Mouse (Mus musculus) small intestine, adult 2 months (tissue): ENCODE data around the gene Emc10. TPM values are rescaled to one million over a fixed set of nuclear protein-coding genes. Genes with fewer than 3 reads are reported as not detected.

Experiments
- H3K27ac ChIP-seq: fragments of 200-500 bp; 2 replicates; pipeline ENCODE4 v1.5.1; 2012; ENCODE audit warnings: low read depth, low read length, control low read depth, inconsistent platforms; ENCODE audit not compliant: insufficient read depth
- H3K27me3 ChIP-seq: fragments of 200-500 bp; 2 replicates; pipeline ENCODE4 v1.6.1; 2012; ENCODE audit warnings: mild to moderate bottlenecking, moderate library complexity, low read length, inconsistent platforms; ENCODE audit not compliant: control insufficient read depth, insufficient read depth
- H3K36me3 ChIP-seq: fragments of 200-500 bp; 2 replicates; pipeline ENCODE4 v1.6.1; 2012; ENCODE audit warnings: mild to moderate bottlenecking, low read length, control low read depth, inconsistent platforms; ENCODE audit not compliant: control insufficient read depth, insufficient read depth
- H3K4me1 ChIP-seq: fragments of 200-500 bp; 2 replicates; pipeline ENCODE4 v1.6.1; 2012; ENCODE audit warnings: low read length, inconsistent platforms, mixed read lengths; ENCODE audit not compliant: control insufficient read depth, insufficient read depth, insufficient read length
- H3K4me3 ChIP-seq: fragments of 200-500 bp; 2 replicates; pipeline ENCODE4 v1.5.1; 2012; ENCODE audit warnings: low read depth, mild to moderate bottlenecking, control low read depth, inconsistent platforms, low read length, moderate library complexity
- CTCF ChIP-seq: fragments of 200-500 bp; IDR thresholded peaks from 2 replicates; pipeline ENCODE4 v1.5.1; 2012; ENCODE audit warnings: low read depth, mild to moderate bottlenecking, control low read depth, inconsistent platforms, low read length, moderate library complexity, mixed read lengths; ENCODE audit not compliant: insufficient replicate concordance, insufficient read length; ENCODE audit errors: extremely low read depth
- POLR2A ChIP-seq: fragments of 200-500 bp; IDR thresholded peaks from 2 replicates; pipeline ENCODE4 v1.6.1; 2012; ENCODE audit warnings: low read depth, mild to moderate bottlenecking, control low read depth, inconsistent platforms, low read length, moderate library complexity
- WGBS: fragments of 180-500 bp; shearing (Covaris S2); methylation state at CpG from one replicate; pipeline ENCODE4 v1.1.7; 2018; 5-methylcytosine and 5-hydroxymethylcytosine counted together
- polyA plus RNA-seq: library from polyadenylated mRNA; depleted of rRNA; stranded (reverse); fragments of >200 nt; gene quantifications from 2 replicates; pipeline ENCODE4 v1.2.3, GENCODE M21; 2012

Gene Emc10
- polyA plus RNA-seq, 1 experiment = 256 TPM

GRCm38 (mm10) chr7:44462218-44463055, 33.9 kb downstream of the Emc10 start:
- H3K4me1 ChIP-seq = peaks cover 3% of the 10 kb centered on the region
- WGBS = 10% methylated on average over 76 of the region's 77 CpGs
- H3K4me3 ChIP-seq = no peak overlapping the region
- H3K27ac ChIP-seq = no peak overlapping the region
- no peak for TF ChIP-seq POLR2A
- peak; percentile 27; the same call in 1 of the 2 replicates for TF ChIP-seq CTCF
- peaks cover 24% of the 10 kb centered on the region for H3K27me3 ChIP-seq
- H3K36me3 ChIP-seq = no peaks in the 10 kb centered on the region

DNA sequence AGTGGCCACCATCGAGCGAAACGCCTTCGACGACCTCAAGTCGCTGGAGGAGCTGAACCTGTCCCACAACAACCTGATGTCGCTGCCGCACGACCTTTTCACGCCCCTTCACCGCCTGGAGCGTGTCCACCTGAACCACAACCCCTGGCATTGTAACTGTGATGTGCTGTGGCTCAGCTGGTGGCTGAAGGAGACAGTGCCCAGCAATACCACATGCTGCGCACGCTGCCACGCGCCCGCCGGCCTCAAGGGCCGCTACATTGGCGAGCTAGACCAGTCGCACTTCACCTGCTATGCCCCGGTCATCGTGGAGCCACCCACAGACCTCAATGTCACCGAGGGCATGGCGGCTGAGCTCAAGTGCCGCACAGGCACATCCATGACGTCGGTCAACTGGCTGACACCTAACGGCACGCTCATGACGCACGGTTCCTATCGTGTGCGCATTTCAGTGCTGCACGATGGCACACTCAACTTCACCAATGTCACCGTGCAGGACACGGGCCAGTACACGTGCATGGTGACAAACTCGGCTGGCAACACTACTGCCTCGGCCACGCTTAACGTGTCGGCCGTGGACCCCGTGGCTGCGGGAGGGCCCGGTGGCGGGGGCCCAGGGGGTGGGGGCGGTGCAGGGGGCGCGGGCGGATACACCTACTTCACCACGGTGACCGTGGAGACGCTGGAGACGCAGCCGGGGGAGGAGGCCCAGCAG, 34.7 kb downstream of the Emc10 start:
- no peak overlapping the region for H3K4me3 ChIP-seq
- no peak overlapping the region for H3K27ac ChIP-seq
- peaks cover 2% of the 10 kb centered on the region for H3K4me1 ChIP-seq
- WGBS = 42% methylated on average over 57 of the region's 57 CpGs
- H3K36me3 ChIP-seq = no peaks in the 10 kb centered on the region
- TF ChIP-seq CTCF (no peak), POLR2A (no peak)
- H3K27me3 ChIP-seq = peaks cover 24% of the 10 kb centered on the region

- Histone ChIP-seq H3K27me3 (peaks cover 24% of the 10 kb centered on the region), H3K36me3 (no peaks in the 10 kb centered on the region), H3K4me3 (no peak overlapping the region), H3K27ac (no peak overlapping the region), H3K4me1 (peaks cover 2% of the 10 kb centered on the region)
- 64% methylated on average over 31 of the region's 31 CpGs for WGBS
- TF ChIP-seq POLR2A (no peak), CTCF (no peak)
Observed at GRCm38 (mm10) chr7:44460767-44461502, 35.4 kb downstream of the Emc10 start.

- 63% methylated on average over 6 of the region's 6 CpGs for WGBS
- H3K4me3 ChIP-seq = no peak overlapping the region
- peaks cover 1% of the 10 kb centered on the region for H3K4me1 ChIP-seq
- peaks cover 24% of the 10 kb centered on the region for H3K27me3 ChIP-seq
- no peak overlapping the region for H3K27ac ChIP-seq
- no peaks in the 10 kb centered on the region for H3K36me3 ChIP-seq
- TF ChIP-seq CTCF = no peak
- TF ChIP-seq POLR2A = no peak
Observed at GRCm38 (mm10) chr7:44460067-44460466, 36.3 kb downstream of the Emc10 start.

DNA sequence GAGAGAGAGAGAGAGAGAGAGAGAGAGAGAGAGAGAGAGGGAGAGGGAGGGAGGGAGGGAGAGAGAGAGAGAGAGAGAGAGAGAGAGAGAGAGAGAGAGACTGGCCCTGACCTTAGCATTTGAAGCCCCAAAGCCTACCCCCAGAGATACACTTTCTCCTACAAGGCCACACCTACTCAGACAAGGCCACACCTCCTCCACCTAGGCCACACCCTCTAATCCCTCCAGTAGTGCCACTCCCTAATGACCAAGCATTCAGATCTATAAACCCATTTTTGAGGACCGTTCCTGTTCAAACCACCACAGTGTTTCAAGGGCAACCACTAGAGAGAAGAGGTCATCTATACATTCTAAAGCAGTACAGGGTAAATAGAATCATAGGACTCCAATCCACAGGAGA, 40.0 kb downstream of the Emc10 start:
- Histone ChIP-seq H3K27ac (no peak overlapping the region), H3K27me3 (0 out of 2 replicates have a peak, but pooled peaks cover 3% of the 10 kb centered on the region), H3K36me3 (no peaks in the 10 kb centered on the region), H3K4me3 (no peak overlapping the region), H3K4me1 (no peaks in the 10 kb centered on the region)
- TF ChIP-seq CTCF (no peak), POLR2A (no peak)
- WGBS = 53% methylated on average over 1 of the region's 1 CpGs

GRCm38 (mm10) chr7:44453256-44453655, 43.1 kb downstream of the Emc10 start:
- Histone ChIP-seq H3K4me3 (no peak overlapping the region), H3K4me1 (no peaks in the 10 kb centered on the region), H3K27me3 (no peaks in the 10 kb centered on the region), H3K27ac (no peak overlapping the region), H3K36me3 (no peaks in the 10 kb centered on the region)
- WGBS = 6% methylated on average over 3 of the region's 3 CpGs
- TF ChIP-seq POLR2A (no peak), CTCF (no peak)

GRCm38 (mm10) chr7:44446070-44446855, 50.1 kb downstream of the Emc10 start:
- WGBS = 37% methylated on average over 12 of the region's 12 CpGs
- H3K27ac ChIP-seq = no peak overlapping the region
- H3K36me3 ChIP-seq = no peaks in the 10 kb centered on the region
- TF ChIP-seq POLR2A = no peak
- no peak for TF ChIP-seq CTCF
- no peak overlapping the region for H3K4me3 ChIP-seq
- peaks cover 15% of the 10 kb centered on the region for H3K27me3 ChIP-seq
- no peaks in the 10 kb centered on the region for H3K4me1 ChIP-seq
